Comparison of ENCODE assay signal across 11 mouse cellular contexts in genomic region chr9:63754039-63754438, GRCm38 (mm10). TPM values are rescaled to one million over a fixed set of nuclear protein-coding genes. Genes with fewer than 3 reads are reported as not detected.
DNase-seq lines count a peak whose midpoint lies in the region; ATAC-seq lines count a peak whose summit lies in the region.
"Had no signal": no experiment of that assay in that cellular context is flagged by ENCODE, and none has a peak within 500 bp of the region (broad histone marks: within the 10 kb centered on the region; RNA-seq: fewer than 3 reads in every experiment).

No protein-coding gene starts in this region.

- DNase-seq in heart, postnatal 25 days (ENCODE audit: low spot score): no peak
- DNase-seq in thymus, postnatal 4 days: peak; percentile 25
- DNase-seq in thymus, postnatal 25 days: no peak
- DNase-seq in yolk sac, embryonic 10.5 days (ENCODE audit: low spot score): no peak
- no peak for DNase-seq in adrenal gland, adult 2 months
- DNase-seq in spleen, postnatal 10 days (ENCODE audit: low spot score in 2 of 2): no peak
- DNase-seq: cerebellum, postnatal 10 days; liver, embryonic 13.5 days had no signal

- 0 out of 4 replicates have a peak overlapping the region, but pooled peaks of 1 of the 2 experiments have one; percentile 98 for H3K27ac ChIP-seq in heart, embryonic 14.5 days (replicated peaks in 1 of 2; ENCODE audit: control insufficient read depth in 1 of 2, insufficient read depth in 1 of 2, low read depth in 2 of 2, low read length in 2 of 2)
- no peak overlapping the region for H3K27ac ChIP-seq in limb, embryonic 12.5 days
- H3K27ac ChIP-seq: liver, embryonic 13.5 days had no signal

- no peaks in the 10 kb centered on the region for H3K27me3 ChIP-seq in heart, embryonic 14.5 days (ENCODE audit: control insufficient read depth, insufficient read depth, low read length)
- no peaks in the 10 kb centered on the region for H3K27me3 ChIP-seq in limb, embryonic 12.5 days
- H3K27me3 ChIP-seq: liver, embryonic 13.5 days had no signal

- no peak overlapping the region for H3K4me3 ChIP-seq in heart, embryonic 14.5 days (ENCODE audit: control insufficient read depth in 1 of 2, insufficient read depth in 1 of 2, low read depth in 1 of 2, low read length in 2 of 2)
- 0 out of 2 replicates have a peak overlapping the region, but pooled peaks have one; percentile 88 for H3K4me3 ChIP-seq in limb, embryonic 12.5 days (replicated peaks)

- H3K36me3 ChIP-seq in heart, embryonic 14.5 days (ENCODE audit: control insufficient read depth, insufficient read depth, low read length): no peaks in the 10 kb centered on the region
- H3K36me3 ChIP-seq in limb, embryonic 12.5 days: 0 out of 2 replicates have a peak, but pooled peaks cover 3% of the 10 kb centered on the region
- H3K36me3 ChIP-seq: liver, embryonic 13.5 days had no signal

- H3K4me1 ChIP-seq in heart, embryonic 14.5 days (ENCODE audit: control insufficient read depth in 2 of 2, insufficient read depth in 2 of 2, low read length in 2 of 2): peaks cover 48 to 70% of the 10 kb centered on the region in 2 experiments
- H3K4me1 ChIP-seq in limb, embryonic 12.5 days (replicated peaks): peaks cover 78% of the 10 kb centered on the region

- H3K9me3 ChIP-seq in heart, embryonic 14.5 days (ENCODE audit: control insufficient read depth, low read length): no peaks in the 10 kb centered on the region
- H3K9me3 ChIP-seq in limb, embryonic 12.5 days: no peaks in the 10 kb centered on the region
- H3K9me3 ChIP-seq: liver, embryonic 13.5 days had no signal

- peak overlapping the region; percentile 94 for H3K4me2 ChIP-seq in heart, embryonic 14.5 days (ENCODE audit: low read length)
- peak overlapping the region; percentile 83 for H3K4me2 ChIP-seq in limb, embryonic 12.5 days

- no peak overlapping the region for H3K9ac ChIP-seq in heart, embryonic 14.5 days (ENCODE audit: low read length)
- no peak overlapping the region for H3K9ac ChIP-seq in limb, embryonic 12.5 days (replicated peaks)

- no peak for ATAC-seq in heart, embryonic 14.5 days (ENCODE audit: insufficient number of reproducible peaks, insufficient read depth, low FRiP score, low read depth)
- no peak for ATAC-seq in limb, embryonic 12.5 days (ENCODE audit: insufficient number of reproducible peaks, insufficient read depth, low FRiP score, low TSS enrichment, low read depth)
- ATAC-seq: activated CD4-positive, CD25-positive, alpha-beta regulatory T cell, adult 4 months had no signal

- intact Hi-C loops in heart, postnatal 25 days (cut with DNase I): loop anchor here (2.0 kb wide), 1 partner anchor 37 kb away; no protein-coding TSS in a partner anchor

- WGBS in heart, embryonic 14.5 days: 72% methylated on average over 5 of the region's 5 CpGs
- WGBS in limb, embryonic 12.5 days: 76% methylated on average over 5 of the region's 5 CpGs

RNA-seq across cellular contexts. Expression of gene Smad3, which starts 3.8 kb away (rescaled TPM):
- polyA plus RNA-seq in heart, embryonic 14.5 days (2014; fragmentation: Nextera tagmentation; extraction: Ambion mirVana): 7.6 and 10.4 TPM in 2 replicates
- 10 to 100 TPM; 14.0 to 14.5 TPM for total RNA-seq in heart, postnatal 25 days (2021)
- 39.9 and 43.4 TPM in 2 replicates for polyA plus RNA-seq in limb, embryonic 12.5 days (2016; fragmentation: Nextera tagmentation; extraction: Ambion mirVana)
- total RNA-seq in adrenal gland, adult 2 months (2021): 10 to 100 TPM; 30.4 to 33.7 TPM
- polyA plus RNA-seq in adrenal gland, adult 2 months (2012; rRNA removed): 29.5 and 41.9 TPM in 2 replicates
